Mouse (Mus musculus): Measurements from ENCODE around the gene Psmd1. TPM values are rescaled to one million over a fixed set of nuclear protein-coding genes. Genes with fewer than 3 reads are reported as not detected.

The Psmd1 gene
- polyA plus RNA-seq, 1 experiment: 61.2 TPM

- Histone ChIP-seq H3K27ac (ENCODE audit: insufficient read depth, low read depth, low read length) (no peak overlapping the region), H3K4me3 (ENCODE audit: insufficient read depth, low read depth, low read length) (no peak overlapping the region), H3K36me3 (ENCODE audit: control insufficient read depth, insufficient read depth, low read length) (no peaks in the 10 kb centered on the region), H3K27me3 (replicated peaks; ENCODE audit: control insufficient read depth, insufficient read depth, low read length) (0 out of 2 replicates have a peak, but pooled peaks cover 1% of the 10 kb centered on the region), H3K4me1 (ENCODE audit: control insufficient read depth, insufficient read depth, low read length) (no peaks in the 10 kb centered on the region)
- 87% methylated on average over 4 of the region's 4 CpGs for WGBS
- DNase-seq: no peak
- TF ChIP-seq CTCF (conservative IDR thresholded peaks at IDR 0.05; ENCODE audit: insufficient read depth, insufficient read length, low read depth, low read length): no peak
- no peak for TF ChIP-seq POLR2A (IDR thresholded peaks at IDR 0.05; ENCODE audit: low read depth, low read length)
Measured at GRCm38 (mm10) chr1:86048231-86048630, 16.0 kb upstream of the Psmd1 start.

- Histone ChIP-seq H3K4me1 (ENCODE audit: control insufficient read depth, insufficient read depth, low read length) (no peaks in the 10 kb centered on the region), H3K36me3 (ENCODE audit: control insufficient read depth, insufficient read depth, low read length) (no peaks in the 10 kb centered on the region), H3K27me3 (replicated peaks; ENCODE audit: control insufficient read depth, insufficient read depth, low read length) (0 out of 2 replicates have a peak, but pooled peaks cover 1% of the 10 kb centered on the region), H3K4me3 (ENCODE audit: insufficient read depth, low read depth, low read length) (no peak overlapping the region), H3K27ac (ENCODE audit: insufficient read depth, low read depth, low read length) (no peak overlapping the region)
- no peak for DNase-seq
- WGBS: 95% methylated on average over 3 of the region's 3 CpGs
- TF ChIP-seq POLR2A (IDR thresholded peaks at IDR 0.05; ENCODE audit: low read depth, low read length): no peak
Measured at GRCm38 (mm10) chr1:86048744-86049143, 15.4 kb upstream of the Psmd1 start.

- TF ChIP-seq POLR2A (IDR thresholded peaks at IDR 0.05; ENCODE audit: low read depth, low read length) (no peak), CTCF (conservative IDR thresholded peaks at IDR 0.05; ENCODE audit: insufficient read depth, insufficient read length, low read depth, low read length) (no peak)
- H3K27me3 ChIP-seq (replicated peaks; ENCODE audit: control insufficient read depth, insufficient read depth, low read length): no peaks in the 10 kb centered on the region
- H3K4me1 ChIP-seq (ENCODE audit: control insufficient read depth, insufficient read depth, low read length): no peaks in the 10 kb centered on the region
- H3K4me3 ChIP-seq (ENCODE audit: insufficient read depth, low read depth, low read length): no peak overlapping the region
- DNase-seq: peak; percentile 74
- H3K36me3 ChIP-seq (ENCODE audit: control insufficient read depth, insufficient read depth, low read length): no peaks in the 10 kb centered on the region
- no peak overlapping the region for H3K27ac ChIP-seq (ENCODE audit: insufficient read depth, low read depth, low read length)
- WGBS: 74% methylated on average over 12 of the region's 12 CpGs
Measured at GRCm38 (mm10) chr1:86053198-86053921, 10.8 kb upstream of the Psmd1 start.

GRCm38 (mm10) chr1:86054943-86055342 is 9.2 kb upstream of the Psmd1 start:
- no peaks in the 10 kb centered on the region for H3K27me3 ChIP-seq (replicated peaks; ENCODE audit: control insufficient read depth, insufficient read depth, low read length)
- no peak for TF ChIP-seq POLR2A (IDR thresholded peaks at IDR 0.05; ENCODE audit: low read depth, low read length)
- TF ChIP-seq CTCF (conservative IDR thresholded peaks at IDR 0.05; ENCODE audit: insufficient read depth, insufficient read length, low read depth, low read length): no peak
- H3K27ac ChIP-seq (ENCODE audit: insufficient read depth, low read depth, low read length): no peak overlapping the region
- no peak overlapping the region for H3K4me3 ChIP-seq (ENCODE audit: insufficient read depth, low read depth, low read length)
- no peaks in the 10 kb centered on the region for H3K36me3 ChIP-seq (ENCODE audit: control insufficient read depth, insufficient read depth, low read length)
- H3K4me1 ChIP-seq (ENCODE audit: control insufficient read depth, insufficient read depth, low read length): no peaks in the 10 kb centered on the region; the same call in 1 of the 2 replicates
- 65% methylated on average over 3 of the region's 3 CpGs for WGBS
- no peak for DNase-seq

DNA sequence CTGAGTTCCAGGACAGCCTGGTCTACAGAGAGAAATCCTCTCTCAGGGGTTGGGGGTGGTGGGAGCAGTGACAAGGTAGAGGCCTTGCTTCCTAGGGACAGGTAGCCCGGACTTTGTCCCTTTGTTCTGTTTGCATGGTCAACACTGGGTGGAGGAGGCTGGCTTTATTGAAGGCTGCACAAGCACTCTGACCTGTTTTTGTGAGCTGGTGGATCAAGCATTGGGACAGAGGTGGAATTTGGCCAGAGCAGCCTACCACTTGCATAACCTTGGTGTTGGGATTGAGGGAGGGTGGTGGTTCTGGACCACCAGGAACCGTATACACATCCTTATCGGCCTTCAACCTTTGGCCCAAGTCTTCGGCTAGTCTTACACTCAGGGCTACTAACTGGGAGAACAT is 7.9 kb upstream of the Psmd1 start:
- Histone ChIP-seq H3K27me3 (replicated peaks; ENCODE audit: control insufficient read depth, insufficient read depth, low read length) (no peaks in the 10 kb centered on the region), H3K27ac (ENCODE audit: insufficient read depth, low read depth, low read length) (no peak overlapping the region), H3K4me1 (ENCODE audit: control insufficient read depth, insufficient read depth, low read length) (no peaks in the 10 kb centered on the region; the same call in 1 of the 2 replicates), H3K36me3 (ENCODE audit: control insufficient read depth, insufficient read depth, low read length) (no peaks in the 10 kb centered on the region), H3K4me3 (ENCODE audit: insufficient read depth, low read depth, low read length) (no peak overlapping the region)
- TF ChIP-seq CTCF (conservative IDR thresholded peaks at IDR 0.05; ENCODE audit: insufficient read depth, insufficient read length, low read depth, low read length) (no peak), POLR2A (IDR thresholded peaks at IDR 0.05; ENCODE audit: low read depth, low read length) (no peak)
- WGBS: 87% methylated on average over 4 of the region's 4 CpGs
- DNase-seq: peak; percentile 55

GRCm38 (mm10) chr1:86058856-86059769 is 5.1 kb upstream of the Psmd1 start:
- no peaks in the 10 kb centered on the region; the same call in 1 of the 2 replicates for H3K4me1 ChIP-seq (ENCODE audit: control insufficient read depth, insufficient read depth, low read length)
- DNase-seq: peak; percentile 98
- H3K4me3 ChIP-seq (ENCODE audit: insufficient read depth, low read depth, low read length): peak overlapping the region; percentile 38
- WGBS: 6% methylated on average over 21 of the region's 21 CpGs
- H3K36me3 ChIP-seq (ENCODE audit: control insufficient read depth, insufficient read depth, low read length): no peaks in the 10 kb centered on the region
- TF ChIP-seq POLR2A (IDR thresholded peaks at IDR 0.05; ENCODE audit: low read depth, low read length) (no peak), CTCF (conservative IDR thresholded peaks at IDR 0.05; ENCODE audit: insufficient read depth, insufficient read length, low read depth, low read length) (peak; percentile 96)
- peak overlapping the region; percentile 64; the same call in 1 of the 2 replicates for H3K27ac ChIP-seq (ENCODE audit: insufficient read depth, low read depth, low read length)
- H3K27me3 ChIP-seq (replicated peaks; ENCODE audit: control insufficient read depth, insufficient read depth, low read length): no peaks in the 10 kb centered on the region

- Histone ChIP-seq H3K4me1 (ENCODE audit: control insufficient read depth, insufficient read depth, low read length) (peaks cover 6% of the 10 kb centered on the region), H3K36me3 (ENCODE audit: control insufficient read depth, insufficient read depth, low read length) (no peaks in the 10 kb centered on the region), H3K27me3 (replicated peaks; ENCODE audit: control insufficient read depth, insufficient read depth, low read length) (no peaks in the 10 kb centered on the region), H3K27ac (ENCODE audit: insufficient read depth, low read depth, low read length) (no peak overlapping the region), H3K4me3 (ENCODE audit: insufficient read depth, low read depth, low read length) (no peak overlapping the region)
- TF ChIP-seq POLR2A (IDR thresholded peaks at IDR 0.05; ENCODE audit: low read depth, low read length) (no peak), CTCF (conservative IDR thresholded peaks at IDR 0.05; ENCODE audit: insufficient read depth, insufficient read length, low read depth, low read length) (0 out of 2 replicates have a peak, but pooled peaks have one; percentile 12)
- DNase-seq: peak; percentile 20
- 61% methylated on average over 6 of the region's 6 CpGs for WGBS
Measured at GRCm38 (mm10) chr1:86062523-86062922, 1.7 kb upstream of the Psmd1 start.
